Mouse (Mus musculus) limb, embryonic 10.5 days (tissue): ENCODE data around the gene Ppt2. TPM values are rescaled to one million over a fixed set of nuclear protein-coding genes. Genes with fewer than 3 reads are reported as not detected.
A peak's percentile ranks its signal among the peaks of the same experiment; 100 is the strongest.

Source experiments
- DNase-seq: peaks from one replicate; pipeline ENCODE4 v3.0.0-alpha.2; 2017; ENCODE audit warnings: low spot score
- H3K27ac ChIP-seq: fragments of 300-500 bp; sonication (generic); 2 replicates; pipeline ENCODE4 v1.5.1; 2016; ENCODE audit warnings: mild to moderate bottlenecking
- H3K27me3 ChIP-seq: fragments of 300-500 bp; sonication (generic); 2 replicates; pipeline ENCODE4 v1.6.1; 2016; ENCODE audit warnings: low read depth, mild to moderate bottlenecking; ENCODE audit not compliant: poor library complexity, severe bottlenecking
- H3K36me3 ChIP-seq: fragments of 300-500 bp; sonication (generic); 2 replicates; pipeline ENCODE4 v1.6.1; 2016; ENCODE audit warnings: mild to moderate bottlenecking, moderate library complexity
- H3K4me1 ChIP-seq: fragments of 300-500 bp; sonication (generic); 2 replicates; pipeline ENCODE4 v1.6.1; 2016
- H3K4me3 ChIP-seq: fragments of 300-500 bp; sonication (generic); 2 replicates; pipeline ENCODE4 v1.5.1; 2016; ENCODE audit warnings: mild to moderate bottlenecking, moderate library complexity
- H3K9me3 ChIP-seq: fragments of 300-500 bp; sonication (generic); replicated peaks from 2 replicates; pipeline ENCODE4 v1.6.1; 2016; ENCODE audit warnings: mild to moderate bottlenecking
- WGBS: fragments of 180-500 bp; shearing (Covaris S2); methylation state at CpG from one replicate; pipeline ENCODE4 v1.1.7; 2016; 5-methylcytosine and 5-hydroxymethylcytosine counted together
- polyA plus RNA-seq: library from polyadenylated mRNA; unstranded; fragments of >200 nt; fragmentation: Nextera tagmentation; extraction: Ambion mirVana; gene quantifications from 2 replicates; pipeline ENCODE4 v1.2.1, GENCODE M21; 2016

The Ppt2 gene
- polyA plus RNA-seq, result 21.0 and 21.6 TPM in 2 replicates

DNA sequence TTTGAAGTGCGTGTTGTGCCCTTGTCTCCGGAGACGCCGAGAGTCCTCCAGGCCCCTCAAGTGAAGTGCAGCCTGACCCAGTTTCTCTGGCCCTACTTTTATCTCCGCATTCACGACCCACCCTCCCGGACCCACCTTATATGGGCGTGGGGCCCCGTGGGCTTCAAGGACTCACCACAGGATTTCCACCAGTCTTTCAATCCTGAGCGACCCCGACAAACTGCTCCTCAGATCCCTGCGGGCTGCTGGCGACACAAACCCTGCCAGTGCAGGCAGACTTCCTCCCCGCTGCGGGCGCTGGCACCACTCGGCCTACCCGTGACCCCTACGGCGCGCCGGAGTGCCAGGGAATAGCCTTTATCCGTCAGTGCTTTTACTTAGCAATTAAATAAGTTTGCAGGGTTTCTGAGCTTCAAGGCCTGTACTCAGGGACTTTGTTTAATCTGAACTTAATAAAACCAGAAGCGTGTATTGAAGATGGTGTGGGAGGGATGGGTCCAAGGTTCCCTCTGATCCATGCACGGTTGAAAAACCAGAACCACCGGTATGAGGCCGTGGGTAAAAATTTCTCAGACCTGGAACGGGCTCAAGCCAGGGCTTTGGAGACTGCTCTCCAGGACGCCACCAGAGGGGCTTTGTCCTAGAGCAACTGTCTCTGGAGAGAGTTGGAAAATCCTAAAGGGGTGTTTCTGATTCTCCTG, at the start of gene Ppt2:
Gene Ppt2, minus strand, starts transcription at position 568 of the 701 bp plus-strand sequence.
- H3K9me3 ChIP-seq, result no peaks in the 10 kb centered on the region
- H3K4me1 ChIP-seq, result peaks cover 65% of the 10 kb centered on the region
- DNase-seq, result no peak
- 6% methylated on average over 29 of the region's 29 CpGs for WGBS
- H3K36me3 ChIP-seq, result peaks cover 17% of the 10 kb centered on the region
- peak within 1 kb of the TSS; percentile 92 for H3K27ac ChIP-seq
- H3K4me3 ChIP-seq, result peak within 1 kb of the TSS; percentile 74
- H3K27me3 ChIP-seq, result peaks cover 48% of the 10 kb centered on the region

DNA sequence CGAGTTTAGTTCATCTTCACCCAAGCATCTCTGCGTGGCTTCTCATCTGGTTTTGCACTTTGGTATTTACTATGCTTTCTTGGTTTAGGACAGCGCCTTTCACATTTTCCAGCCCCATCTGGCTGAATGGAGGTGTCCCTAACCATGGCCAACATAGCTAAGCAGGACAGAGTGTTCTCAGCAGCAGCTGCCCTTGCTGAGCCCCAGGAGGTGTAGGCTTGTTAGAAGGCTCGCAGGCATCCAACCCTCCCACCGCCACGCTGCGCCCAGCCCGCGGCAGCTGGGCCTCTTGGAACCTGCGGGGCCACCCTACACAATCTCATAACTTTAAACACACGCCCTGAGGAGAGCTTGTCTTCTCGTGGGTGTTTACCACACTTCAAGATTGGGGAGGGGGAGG, 48.4 kb upstream of the Ppt2 start:
- Histone ChIP-seq H3K27ac (no peak overlapping the region), H3K4me1 (peaks cover 13% of the 10 kb centered on the region), H3K27me3 (peaks cover 98% of the 10 kb centered on the region), H3K36me3 (no peaks in the 10 kb centered on the region), H3K4me3 (no peak overlapping the region), H3K9me3 (no peaks in the 10 kb centered on the region)
- 80% methylated on average over 12 of the region's 12 CpGs for WGBS
- no peak for DNase-seq

DNA sequence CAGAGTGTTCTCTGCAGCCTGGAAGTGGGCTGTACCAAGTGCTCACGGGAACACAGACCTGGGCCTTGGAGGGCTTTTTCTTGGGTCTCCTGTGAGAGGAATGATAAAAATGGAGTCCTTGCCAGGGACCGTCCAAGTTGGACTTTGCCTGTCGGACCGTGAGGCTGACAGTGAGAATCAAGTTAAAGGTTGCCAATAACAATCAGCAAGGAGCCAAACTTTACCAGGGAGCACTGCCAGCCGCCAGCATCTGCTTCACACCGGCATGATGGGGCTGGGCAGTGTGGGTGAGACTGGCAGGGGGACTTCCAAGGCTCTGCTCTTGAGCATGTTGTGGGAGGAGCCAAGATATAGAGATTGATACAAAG, 47.8 kb upstream of the Ppt2 start:
- WGBS, result 80% methylated on average over 6 of the region's 6 CpGs
- Histone ChIP-seq H3K36me3 (no peaks in the 10 kb centered on the region), H3K4me3 (no peak overlapping the region), H3K4me1 (peaks cover 19% of the 10 kb centered on the region), H3K9me3 (no peaks in the 10 kb centered on the region), H3K27me3 (peaks cover 98% of the 10 kb centered on the region), H3K27ac (no peak overlapping the region)
- no peak for DNase-seq

DNA sequence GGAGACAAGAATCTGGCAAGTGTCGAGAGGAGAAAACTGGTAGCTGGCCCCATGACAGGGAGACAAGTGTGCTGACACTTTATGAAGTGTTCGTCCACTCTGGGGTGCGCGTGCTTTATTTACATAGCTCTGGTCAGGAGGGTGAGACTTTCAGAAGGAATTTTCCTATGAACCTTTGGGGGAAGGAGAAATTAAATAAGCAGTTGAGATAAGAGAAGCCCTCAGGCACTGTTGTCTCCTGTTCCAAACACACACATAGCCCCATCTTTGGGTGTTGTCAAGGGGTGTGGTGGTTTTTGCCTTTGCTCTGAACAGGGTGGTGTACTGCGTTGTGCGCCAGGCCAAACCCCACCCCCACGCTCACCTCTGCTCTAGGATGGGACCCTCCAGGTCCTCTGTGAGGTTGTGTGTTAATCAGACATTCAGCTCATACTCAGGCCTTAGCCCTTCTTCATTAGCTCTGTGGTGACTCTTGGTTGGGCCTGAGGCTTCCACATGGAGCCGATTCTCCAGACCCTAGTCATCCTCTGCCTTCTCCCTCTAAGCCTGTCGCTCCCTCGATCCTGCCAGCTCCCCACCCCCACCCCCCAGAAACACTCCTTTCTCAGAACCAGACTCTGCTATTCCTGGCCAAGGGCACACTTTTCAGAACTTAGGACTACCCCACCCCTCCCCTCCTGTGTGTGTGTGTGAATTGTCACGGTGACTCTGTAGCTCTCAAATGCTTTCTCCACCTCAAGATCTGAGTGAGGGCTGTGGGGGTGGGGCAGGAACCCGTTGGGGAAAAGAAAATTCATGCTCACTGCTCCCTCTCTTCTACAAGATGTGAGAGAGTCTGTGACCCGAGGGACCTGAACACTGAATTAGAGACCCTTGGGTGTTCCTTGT, 47.1 kb upstream of the Ppt2 start:
- no peak overlapping the region for H3K27ac ChIP-seq
- H3K36me3 ChIP-seq, result no peaks in the 10 kb centered on the region
- H3K9me3 ChIP-seq, result no peaks in the 10 kb centered on the region
- peaks cover 22% of the 10 kb centered on the region for H3K4me1 ChIP-seq
- 75% methylated on average over 13 of the region's 13 CpGs for WGBS
- no peak overlapping the region for H3K4me3 ChIP-seq
- DNase-seq, result no peak
- peaks cover 98% of the 10 kb centered on the region for H3K27me3 ChIP-seq

DNA sequence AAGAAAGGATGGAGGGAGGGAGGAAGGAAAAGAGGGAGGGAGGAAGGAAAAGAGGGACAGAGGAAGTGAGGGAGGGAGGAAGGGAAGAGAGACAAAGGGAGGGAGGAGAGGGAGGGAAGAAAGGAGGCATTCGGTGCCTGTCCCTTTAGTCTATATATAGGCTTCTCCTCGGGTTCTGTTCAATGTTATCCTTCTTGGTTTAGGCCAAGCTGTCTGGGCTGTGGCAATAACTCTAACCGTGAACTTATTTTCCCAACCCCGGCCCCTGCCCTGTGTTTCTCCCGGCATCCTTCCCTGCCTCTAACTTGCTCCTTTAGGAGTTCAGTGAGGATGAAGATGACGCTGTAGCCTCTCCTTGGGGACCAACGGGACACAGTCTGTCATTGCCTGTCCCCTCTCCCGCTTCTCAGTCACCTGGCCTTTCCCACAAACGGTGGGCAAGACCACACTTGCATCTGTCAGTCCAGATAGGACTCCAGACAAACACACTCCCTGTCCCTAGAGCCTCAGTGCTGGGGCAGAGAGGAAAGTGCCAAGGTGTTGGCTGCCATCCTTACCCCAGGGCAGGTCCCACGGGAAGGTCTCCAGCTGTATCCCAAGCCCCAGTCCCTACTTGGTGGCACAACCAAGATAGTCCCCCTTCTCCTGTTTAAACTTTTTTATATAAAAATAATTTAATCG, 46.4 kb upstream of the Ppt2 start:
- WGBS, result 69% methylated on average over 11 of the region's 11 CpGs
- no peak for DNase-seq
- Histone ChIP-seq H3K9me3 (no peaks in the 10 kb centered on the region), H3K27me3 (peaks cover 98% of the 10 kb centered on the region), H3K4me3 (no peak overlapping the region), H3K4me1 (peaks cover 19% of the 10 kb centered on the region), H3K36me3 (no peaks in the 10 kb centered on the region), H3K27ac (no peak overlapping the region)

DNA sequence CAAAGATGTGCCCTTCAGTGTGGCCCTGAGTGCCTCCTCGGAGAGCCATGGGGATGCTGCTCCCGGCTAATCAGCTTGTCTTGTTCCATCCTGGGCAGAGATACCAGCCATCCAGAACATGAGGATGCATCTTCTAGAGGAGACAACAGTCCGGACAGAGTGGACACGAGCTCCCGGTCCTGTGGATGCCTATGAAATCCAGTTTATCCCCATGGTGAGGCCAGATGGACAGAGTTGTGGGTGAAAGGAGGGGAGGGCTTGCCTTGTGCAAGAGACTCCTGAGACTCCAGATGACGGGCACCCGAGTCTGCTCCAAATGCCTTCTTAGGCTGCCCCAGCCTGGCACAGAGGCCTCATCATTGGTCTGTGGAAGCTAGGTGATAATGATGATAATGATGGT, 44.8 kb upstream of the Ppt2 start:
- Histone ChIP-seq H3K36me3 (no peaks in the 10 kb centered on the region), H3K9me3 (no peaks in the 10 kb centered on the region), H3K4me1 (peaks cover 19% of the 10 kb centered on the region), H3K27ac (no peak overlapping the region), H3K27me3 (peaks cover 95% of the 10 kb centered on the region), H3K4me3 (no peak overlapping the region)
- WGBS, result 88% methylated on average over 7 of the region's 7 CpGs
- no peak for DNase-seq

DNA sequence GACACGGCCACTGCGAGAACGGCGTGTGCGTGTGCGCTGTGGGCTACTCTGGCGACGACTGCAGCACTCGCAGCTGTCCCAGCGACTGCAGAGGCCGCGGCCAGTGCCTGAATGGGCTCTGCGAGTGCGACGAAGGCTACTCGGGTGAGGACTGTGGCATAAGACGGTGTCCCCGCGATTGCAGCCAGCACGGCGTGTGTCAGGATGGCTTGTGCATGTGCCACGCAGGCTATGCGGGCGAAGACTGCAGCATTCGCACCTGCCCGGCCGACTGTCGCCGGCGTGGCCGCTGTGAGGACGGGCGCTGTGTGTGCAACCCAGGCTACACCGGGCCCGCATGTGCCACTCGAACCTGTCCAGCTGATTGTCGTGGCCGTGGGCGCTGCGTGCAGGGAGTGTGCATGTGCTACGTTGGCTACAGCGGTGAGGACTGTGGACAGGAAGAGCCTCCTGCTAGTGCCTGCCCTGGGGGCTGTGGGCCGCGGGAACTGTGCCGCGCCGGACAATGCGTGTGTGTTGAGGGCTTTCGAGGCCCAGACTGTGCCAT, 44.0 kb upstream of the Ppt2 start:
- Histone ChIP-seq H3K36me3 (no peaks in the 10 kb centered on the region), H3K4me1 (peaks cover 19% of the 10 kb centered on the region), H3K27me3 (peaks cover 91% of the 10 kb centered on the region), H3K4me3 (peak overlapping the region; percentile 48), H3K27ac (no peak overlapping the region), H3K9me3 (no peaks in the 10 kb centered on the region)
- 36% methylated on average over 49 of the region's 49 CpGs for WGBS
- DNase-seq, result peak; percentile 49

DNA sequence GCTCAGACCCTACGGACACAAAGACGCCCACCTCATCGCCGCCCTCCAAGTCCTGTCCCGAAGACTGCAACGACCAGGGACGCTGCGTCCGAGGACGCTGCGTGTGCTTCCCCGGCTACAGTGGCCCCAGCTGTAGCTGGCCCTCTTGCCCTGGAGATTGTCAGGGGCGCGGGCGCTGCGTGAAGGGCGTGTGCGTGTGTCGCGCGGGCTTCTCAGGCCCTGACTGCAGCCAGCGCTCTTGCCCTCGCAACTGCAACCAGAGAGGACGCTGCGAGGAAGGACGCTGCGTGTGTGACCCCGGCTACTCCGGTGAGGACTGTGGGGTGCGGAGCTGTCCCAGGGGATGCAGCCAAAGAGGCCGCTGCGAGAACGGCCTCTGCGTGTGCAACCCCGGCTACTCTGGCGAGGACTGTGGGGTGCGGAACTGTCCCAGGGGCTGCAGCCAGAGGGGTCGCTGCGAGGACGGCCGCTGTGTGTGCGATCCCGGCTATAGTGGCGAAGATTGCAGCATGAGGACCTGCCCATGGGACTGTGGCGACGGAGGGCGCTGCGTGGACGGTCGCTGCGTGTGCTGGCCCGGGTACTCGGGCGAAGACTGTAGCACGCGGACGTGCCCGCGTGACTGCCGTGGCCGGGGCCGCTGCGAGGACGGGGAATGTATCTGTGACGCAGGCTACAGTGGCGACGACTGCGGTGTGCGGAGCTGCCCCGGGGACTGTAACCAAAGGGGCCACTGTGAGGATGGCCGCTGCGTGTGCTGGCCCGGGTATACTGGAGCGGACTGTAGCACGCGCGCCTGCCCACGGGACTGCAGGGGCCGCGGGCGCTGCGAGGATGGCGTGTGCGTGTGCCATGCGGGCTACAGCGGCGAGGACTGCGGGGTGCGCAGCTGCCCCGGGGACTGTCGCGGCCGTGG, 43.1 kb upstream of the Ppt2 start:
- WGBS, result 10% methylated on average over 93 of the region's 93 CpGs
- Histone ChIP-seq H3K4me1 (peaks cover 19% of the 10 kb centered on the region), H3K36me3 (no peaks in the 10 kb centered on the region), H3K27ac (0 out of 2 replicates have a peak overlapping the region, but pooled peaks have one; percentile 30), H3K9me3 (no peaks in the 10 kb centered on the region), H3K27me3 (peaks cover 84% of the 10 kb centered on the region), H3K4me3 (peak overlapping the region; percentile 48)
- DNase-seq, result peak; percentile 73

DNA sequence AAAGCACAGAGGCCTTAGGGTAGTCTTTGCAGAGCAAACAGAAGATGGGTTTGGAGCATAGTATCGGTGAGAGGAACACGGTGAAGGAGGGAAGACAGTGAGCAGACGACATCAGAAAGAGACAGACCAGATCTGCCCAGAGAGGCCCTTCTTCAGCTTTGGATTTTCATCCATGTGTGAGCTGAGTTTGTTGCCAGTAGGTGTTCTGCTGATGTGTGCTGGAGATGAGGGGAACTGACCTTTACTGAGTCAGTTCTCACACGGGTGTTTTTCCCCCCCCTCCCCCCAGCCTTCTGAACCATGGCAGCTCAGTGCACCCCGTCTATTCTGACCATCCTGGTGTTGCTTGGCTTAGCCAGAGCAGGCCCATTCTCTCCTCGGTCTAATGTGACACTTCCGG, 41.9 kb upstream of the Ppt2 start, which contains the start of gene Tnxb:
Gene Tnxb, plus strand, starts transcription at position 301 of the 400 bp plus-strand sequence.
- 0 out of 2 replicates have a peak within 1 kb of the TSS, but pooled peaks have one; percentile 30 for H3K27ac ChIP-seq
- no peaks in the 10 kb centered on the region for H3K36me3 ChIP-seq
- no peaks in the 10 kb centered on the region for H3K9me3 ChIP-seq
- H3K27me3 ChIP-seq, result peaks cover 77% of the 10 kb centered on the region
- no peak for DNase-seq
- WGBS, result 61% methylated on average over 7 of the region's 7 CpGs
- peaks cover 19% of the 10 kb centered on the region for H3K4me1 ChIP-seq
- H3K4me3 ChIP-seq, result peak within 1 kb of the TSS; percentile 48

DNA sequence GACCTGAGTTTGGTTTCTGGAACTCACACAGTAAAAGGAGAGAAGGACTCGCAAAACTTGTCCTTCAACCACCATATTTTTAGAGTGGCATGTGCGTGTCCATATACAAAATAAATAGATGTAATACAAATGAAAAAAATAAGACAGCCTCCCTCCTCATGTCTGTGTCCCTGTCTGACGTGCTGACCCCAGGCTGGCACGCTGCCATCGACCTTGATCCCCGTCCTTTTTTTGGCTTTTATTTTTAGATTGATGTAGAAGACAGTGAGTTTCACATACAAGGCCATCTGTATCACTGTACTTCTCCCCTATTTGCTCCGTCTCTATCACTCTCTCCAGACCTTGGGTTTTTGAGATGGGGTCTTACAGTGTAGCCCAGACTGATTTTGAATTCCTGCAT, 36.2 kb upstream of the Ppt2 start:
- no peak overlapping the region for H3K4me3 ChIP-seq
- no peak for DNase-seq
- peaks cover 15% of the 10 kb centered on the region for H3K4me1 ChIP-seq
- no peaks in the 10 kb centered on the region for H3K9me3 ChIP-seq
- no peak overlapping the region for H3K27ac ChIP-seq
- 84% methylated on average over 7 of the region's 7 CpGs for WGBS
- H3K36me3 ChIP-seq, result no peaks in the 10 kb centered on the region
- H3K27me3 ChIP-seq, result peaks cover 58% of the 10 kb centered on the region

DNA sequence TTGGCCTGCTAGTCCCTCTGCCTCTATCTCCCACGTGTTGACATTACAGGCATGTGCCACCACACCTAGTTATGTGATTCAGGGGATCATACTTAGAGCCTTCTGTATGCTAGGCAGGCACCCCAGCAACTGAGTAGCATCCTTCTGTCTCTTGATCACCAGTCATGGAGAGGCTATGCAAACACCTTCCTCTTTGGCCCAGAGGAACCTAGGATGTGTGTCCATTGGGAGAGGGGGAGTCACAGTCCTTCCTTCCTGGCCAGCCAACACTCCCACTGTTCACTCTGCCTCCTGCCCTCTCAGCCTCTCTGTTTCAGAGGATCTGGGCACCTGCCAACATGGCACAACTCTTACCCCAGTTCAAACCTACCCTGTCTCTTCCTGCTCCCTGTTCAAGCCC, 35.2 kb upstream of the Ppt2 start:
- DNase-seq, result no peak
- no peaks in the 10 kb centered on the region for H3K36me3 ChIP-seq
- 40% methylated on average over 1 of the region's 1 CpGs for WGBS
- H3K27me3 ChIP-seq, result peaks cover 58% of the 10 kb centered on the region
- H3K27ac ChIP-seq, result no peak overlapping the region
- H3K9me3 ChIP-seq, result no peaks in the 10 kb centered on the region
- peaks cover 15% of the 10 kb centered on the region for H3K4me1 ChIP-seq
- no peak overlapping the region for H3K4me3 ChIP-seq

DNA sequence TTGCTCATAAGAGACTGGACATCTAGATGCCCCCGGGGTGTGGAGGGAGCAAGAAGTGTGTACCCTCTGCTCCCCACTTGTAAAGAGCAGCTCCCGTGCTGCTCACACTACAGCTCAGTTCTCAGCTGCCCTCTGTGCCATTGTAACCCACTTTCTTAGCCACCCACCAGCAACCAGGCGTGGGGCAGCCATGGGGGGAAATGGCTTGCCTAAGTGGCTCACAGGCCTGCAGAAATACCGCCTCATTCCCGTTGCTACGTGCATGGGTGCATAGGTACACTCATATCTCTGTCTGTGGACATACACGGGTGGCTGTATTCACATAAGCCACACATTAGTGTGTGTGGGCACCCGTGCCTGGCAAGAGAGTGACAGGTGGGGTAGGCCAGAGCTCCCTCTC, 34.7 kb upstream of the Ppt2 start:
- Histone ChIP-seq H3K27ac (no peak overlapping the region), H3K9me3 (no peaks in the 10 kb centered on the region), H3K27me3 (peaks cover 57% of the 10 kb centered on the region)

More for the DNA sequence above, 34.7 kb upstream of the Ppt2 start:
- Histone ChIP-seq H3K4me3 (no peak overlapping the region), H3K36me3 (no peaks in the 10 kb centered on the region), H3K4me1 (peaks cover 15% of the 10 kb centered on the region)
- 82% methylated on average over 8 of the region's 8 CpGs for WGBS
- DNase-seq, result no peak
